Mouse (Mus musculus) heart, adult 2 months (tissue): ENCODE data around the gene Lrrc34. TPM values are rescaled to one million over a fixed set of nuclear protein-coding genes. Genes with fewer than 3 reads are reported as not detected.

ENCODE experiments used
- DNase-seq, 2 experiments: peaks; one replicate each; pipeline ENCODE4 v3.0.0; 2021
- H3K27ac ChIP-seq: fragments of 200-600 bp; 2 replicates; pipeline ENCODE4 v1.8.1; 2022
- H3K27me3 ChIP-seq: fragments of 200-500 bp; 2 replicates; pipeline ENCODE4 v1.6.1; 2012; ENCODE audit warnings: mild to moderate bottlenecking, low read length, inconsistent platforms, mixed read lengths; ENCODE audit not compliant: control insufficient read depth, insufficient read depth
- H3K36me3 ChIP-seq: fragments of 200-500 bp; 2 replicates; pipeline ENCODE4 v1.6.1; 2012; ENCODE audit warnings: low read length, inconsistent platforms; ENCODE audit not compliant: control insufficient read depth, insufficient read depth
- H3K4me1 ChIP-seq: fragments of 200-500 bp; 2 replicates; pipeline ENCODE4 v1.6.1; 2011; ENCODE audit warnings: low read length; ENCODE audit not compliant: control insufficient read depth, insufficient read depth
- H3K4me3 ChIP-seq: fragments of 200-600 bp; 2 replicates; pipeline ENCODE4 v1.8.1; 2022
- H3K79me2 ChIP-seq: fragments of 200-500 bp; replicated peaks from 2 replicates; pipeline ENCODE4 v1.6.1; 2012; ENCODE audit warnings: mild to moderate bottlenecking, inconsistent platforms, low read length, moderate library complexity, mixed read lengths; ENCODE audit not compliant: control insufficient read depth, insufficient read depth
- H3K9ac ChIP-seq: fragments of 200-500 bp; 2 replicates; pipeline ENCODE4 v1.6.1; 2012; ENCODE audit warnings: low read depth, mild to moderate bottlenecking, control low read depth, inconsistent platforms, low read length, mixed read lengths
- CTCF ChIP-seq: fragments of 200-600 bp; IDR thresholded peaks from 2 replicates; pipeline ENCODE4 v1.8.1; 2022; ENCODE audit warnings: antibody characterized with exemption, mild to moderate bottlenecking, moderate library complexity
- EP300 ChIP-seq: fragments of 200-500 bp; IDR thresholded peaks from 2 replicates; pipeline ENCODE4 v1.6.1; 2011; ENCODE audit warnings: low read depth, low read length, control low read depth; ENCODE audit not compliant: insufficient read depth
- POLR2A ChIP-seq: fragments of 200-500 bp; IDR thresholded peaks from 2 replicates; pipeline ENCODE4 v1.6.1; 2011; ENCODE audit warnings: mild to moderate bottlenecking, low read depth, low read length, control low read depth; ENCODE audit not compliant: insufficient read depth
- WGBS: fragments of 180-500 bp; shearing (Covaris S2); methylation state at CpG from one replicate; pipeline ENCODE4 v1.1.7; 2018; 5-methylcytosine and 5-hydroxymethylcytosine counted together
- intact Hi-C: fragments of 180-260 bp; cut with DNase I; formaldehyde crosslinking; loops from one replicate; pipeline ENCODE4 v1.15.1; 2025
- polyA plus RNA-seq: library from polyadenylated mRNA; depleted of rRNA; stranded (reverse); fragments of >200 nt; gene quantifications from 2 replicates; pipeline ENCODE4 v1.2.3, GENCODE M21; 2012
- total RNA-seq, 2 experiments: library from RNA; stranded (reverse); gene quantifications; 2 replicates each; pipeline ENCODE4 v1.2.3; 2021

Lrrc34 gene
- total and polyA plus RNA-seq, 3 experiments = 0.06 TPM; not detected in 2

DNA sequence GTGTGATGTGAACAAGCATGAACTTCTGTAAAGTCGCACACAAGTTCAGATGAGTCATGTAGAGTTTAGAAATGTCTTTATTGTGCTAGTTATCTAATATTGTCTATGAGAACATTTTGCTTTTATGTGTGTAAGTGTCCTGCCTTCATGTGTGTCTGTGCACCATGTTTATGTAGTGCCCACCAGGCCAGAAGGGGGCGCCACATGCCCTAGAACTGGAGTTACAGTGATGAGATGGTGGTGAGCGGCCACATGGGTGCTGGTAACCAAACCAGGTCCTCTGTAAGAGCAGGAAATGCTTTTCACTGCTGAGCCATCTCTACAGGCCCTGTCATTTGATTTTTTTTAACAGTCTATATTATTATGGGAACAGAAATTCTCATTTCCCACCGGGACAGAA lies 12.0 kb downstream of the Lrrc34 start:
- H3K36me3 ChIP-seq = no peaks in the 10 kb centered on the region
- DNase-seq = no peak
- H3K9ac ChIP-seq = no peak overlapping the region
- no peaks in the 10 kb centered on the region for H3K27me3 ChIP-seq
- intact Hi-C loops = no loop called here
- TF ChIP-seq CTCF = no peak
- no peak for TF ChIP-seq POLR2A
- TF ChIP-seq EP300 = no peak
- no peak overlapping the region for H3K27ac ChIP-seq
- WGBS = 78% methylated on average over 4 of the region's 4 CpGs
- no peaks in the 10 kb centered on the region for H3K4me1 ChIP-seq
- no peak overlapping the region for H3K4me3 ChIP-seq
- no peaks in the 10 kb centered on the region for H3K79me2 ChIP-seq

GRCm38 (mm10) chr3:30633681-30634080 lies 14.0 kb downstream of the Lrrc34 start:
- intact Hi-C loops = no loop called here
- WGBS = 56% methylated on average over 3 of the region's 3 CpGs
- DNase-seq = no peak
- H3K4me3 ChIP-seq = no peak overlapping the region
- no peaks in the 10 kb centered on the region for H3K4me1 ChIP-seq
- no peak for TF ChIP-seq CTCF
- no peak for TF ChIP-seq POLR2A
- no peak for TF ChIP-seq EP300
- no peak overlapping the region for H3K27ac ChIP-seq
- H3K9ac ChIP-seq = no peak overlapping the region
- no peaks in the 10 kb centered on the region for H3K79me2 ChIP-seq
- H3K27me3 ChIP-seq = no peaks in the 10 kb centered on the region
- no peaks in the 10 kb centered on the region for H3K36me3 ChIP-seq

DNA sequence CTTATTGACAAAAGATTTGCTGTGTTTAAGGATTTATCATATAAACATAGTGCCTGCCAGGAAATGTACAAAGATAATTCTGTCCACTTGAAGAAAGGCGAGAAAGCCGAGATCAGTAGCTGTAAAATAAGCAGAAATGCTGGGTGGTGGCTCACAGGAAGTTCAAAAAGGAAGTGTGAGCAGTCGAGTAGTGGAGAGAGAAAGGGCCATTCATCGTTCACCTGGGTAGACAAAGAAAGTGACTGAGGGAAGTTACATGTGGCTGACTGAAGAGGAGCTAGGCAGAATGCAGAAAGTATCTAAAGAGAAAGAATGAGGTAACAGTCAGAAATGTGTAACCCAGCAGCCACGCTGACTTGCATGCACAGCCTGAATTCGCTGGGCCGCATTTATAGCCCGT lies 27.5 kb downstream of the Lrrc34 start:
- H3K4me3 ChIP-seq = no peak overlapping the region
- no peaks in the 10 kb centered on the region for H3K27me3 ChIP-seq
- H3K4me1 ChIP-seq = no peaks in the 10 kb centered on the region
- TF ChIP-seq POLR2A (no peak), CTCF (no peak), EP300 (no peak)
- H3K36me3 ChIP-seq = no peaks in the 10 kb centered on the region
- H3K79me2 ChIP-seq = no peaks in the 10 kb centered on the region
- H3K27ac ChIP-seq = no peak overlapping the region
- DNase-seq = no peak
- intact Hi-C loops = no loop called here
- no peak overlapping the region for H3K9ac ChIP-seq
- WGBS = 62% methylated on average over 8 of the region's 8 CpGs

DNA sequence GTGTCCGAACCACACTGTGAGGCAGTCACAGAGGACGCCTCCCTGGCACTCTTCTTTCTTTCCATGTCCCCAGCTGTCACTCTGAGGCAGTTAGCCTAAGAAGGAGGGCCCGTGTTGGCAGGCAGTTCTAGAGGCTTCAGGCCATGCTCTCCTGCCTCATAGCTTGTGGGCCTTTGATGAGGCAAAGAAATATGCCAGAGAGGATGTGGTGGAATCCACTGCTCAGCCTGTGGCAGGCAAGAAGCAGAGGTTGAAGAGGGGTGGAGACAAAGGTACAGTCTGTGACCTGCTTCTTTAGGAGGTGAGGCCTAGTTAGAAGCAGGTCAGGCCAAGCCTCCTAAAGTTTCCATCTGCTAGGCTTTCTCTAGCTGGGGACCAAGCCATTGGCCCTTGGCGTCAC lies 36.7 kb downstream of the Lrrc34 start:
- Histone ChIP-seq H3K9ac (no peak overlapping the region), H3K27ac (no peak overlapping the region), H3K79me2 (no peaks in the 10 kb centered on the region; the same call in none of the 2 replicates), H3K36me3 (peaks cover 16% of the 10 kb centered on the region), H3K27me3 (no peaks in the 10 kb centered on the region), H3K4me1 (peaks cover 2% of the 10 kb centered on the region), H3K4me3 (no peak overlapping the region)
- intact Hi-C loops = no loop called here
- 92% methylated on average over 4 of the region's 4 CpGs for WGBS
- TF ChIP-seq CTCF (no peak), POLR2A (no peak), EP300 (no peak)
- DNase-seq = no peak

DNA sequence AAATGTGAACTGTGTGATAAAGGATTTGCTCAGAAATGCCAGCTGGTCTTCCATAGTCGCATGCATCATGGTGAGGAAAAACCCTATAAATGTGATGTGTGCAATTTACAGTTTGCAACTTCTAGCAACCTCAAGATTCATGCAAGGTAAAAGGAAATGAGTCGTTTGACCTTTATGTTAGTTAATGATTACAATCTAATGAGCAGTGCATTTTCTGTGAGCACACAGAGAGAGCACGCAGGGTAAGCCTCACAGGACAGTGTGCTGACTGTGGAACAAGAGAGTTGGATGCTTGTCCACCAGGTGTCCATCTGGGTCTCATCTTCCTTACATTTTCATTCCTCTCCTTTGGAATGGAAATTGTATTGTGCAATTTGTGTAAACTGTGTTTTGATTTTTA lies 38.7 kb downstream of the Lrrc34 start:
- intact Hi-C loops = loop anchor here (5.0 to 10.0 kb wide), 2 partner anchors 203 to 1786 kb away; partner anchors contain the start of gene Pik3ca
- no peak overlapping the region for H3K4me3 ChIP-seq
- no peak overlapping the region for H3K9ac ChIP-seq
- H3K79me2 ChIP-seq = peaks cover 1% of the 10 kb centered on the region
- no peaks in the 10 kb centered on the region for H3K27me3 ChIP-seq
- WGBS = 78% methylated on average over 3 of the region's 3 CpGs
- TF ChIP-seq POLR2A = no peak
- no peak for TF ChIP-seq CTCF
- no peak for TF ChIP-seq EP300
- no peak overlapping the region for H3K27ac ChIP-seq
- DNase-seq = no peak
- H3K36me3 ChIP-seq = peaks cover 18% of the 10 kb centered on the region
- H3K4me1 ChIP-seq = peaks cover 5% of the 10 kb centered on the region

- H3K36me3 ChIP-seq = peaks cover 11% of the 10 kb centered on the region
- peaks cover 6% of the 10 kb centered on the region for H3K4me1 ChIP-seq
- no peak for DNase-seq
- peaks cover 1% of the 10 kb centered on the region; the same call in 1 of the 2 replicates for H3K79me2 ChIP-seq
- intact Hi-C loops = loop anchor here (1.0 to 10.0 kb wide), 2 partner anchors 189 to 1792 kb away; partner anchors contain the start of genes Pik3ca and Sec62
- no peak for TF ChIP-seq CTCF
- no peak for TF ChIP-seq POLR2A
- no peak for TF ChIP-seq EP300
- no peak overlapping the region for H3K9ac ChIP-seq
- WGBS = 31% methylated on average over 10 of the region's 10 CpGs
- peak overlapping the region; percentile 96; the same call in 1 of the 2 replicates for H3K27ac ChIP-seq
- H3K27me3 ChIP-seq = no peaks in the 10 kb centered on the region
- H3K4me3 ChIP-seq = peak overlapping the region; percentile 95
Measured at GRCm38 (mm10) chr3:30603256-30603655, 44.4 kb downstream of the Lrrc34 start.
